Mouse (Mus musculus) adrenal gland, adult (tissue): ENCODE data around the gene Trip13.

Experiments used
- DNase-seq, 2 experiments: peaks; one replicate each; pipeline ENCODE4 v3.0.0; 2022 to 2023; ENCODE audit warnings: low spot score in 1 of 2; ENCODE audit not compliant: inconsistent age in 2 of 2

The Trip13 gene

GRCm38 (mm10) chr13:73887415-73887874 is 50.1 kb downstream of the Trip13 start:
- peak in 1 of 2 experiments; percentile 40 for DNase-seq

- no peak for DNase-seq
These were observed 51.0 kb downstream of the Trip13 start for GRCm38 (mm10) chr13:73886601-73887000.

GRCm38 (mm10) chr13:73886066-73886465 is 51.5 kb downstream of the Trip13 start:
- DNase-seq = peak in 1 of 2 experiments; percentile 51

- peak in 1 of 2 experiments; percentile 31 for DNase-seq
These were observed 51.9 kb downstream of the Trip13 start for GRCm38 (mm10) chr13:73885656-73886055.

GRCm38 (mm10) chr13:73881347-73881746 is 56.2 kb downstream of the Trip13 start:
- peak in 1 of 2 experiments; percentile 68 for DNase-seq

GRCm38 (mm10) chr13:73879824-73880223 is 57.8 kb downstream of the Trip13 start:
- peak; percentile 35 to 78 for DNase-seq

GRCm38 (mm10) chr13:73872159-73872558 is 65.4 kb downstream of the Trip13 start:
- no peak for DNase-seq
